Mouse (Mus musculus) thymus, postnatal 10 days (tissue): ENCODE data around the gene Nup107.
"Not testable (repeated sequence)": the region's sequence is repeated elsewhere in the genome, so short reads cannot be mapped to it uniquely, and the experiment has no call there.

Experiments used
- DNase-seq, 2 experiments: peaks; one replicate each; pipeline ENCODE4 v3.0.0; 2021; ENCODE audit warnings: low spot score in 2 of 2

Gene Nup107

DNA sequence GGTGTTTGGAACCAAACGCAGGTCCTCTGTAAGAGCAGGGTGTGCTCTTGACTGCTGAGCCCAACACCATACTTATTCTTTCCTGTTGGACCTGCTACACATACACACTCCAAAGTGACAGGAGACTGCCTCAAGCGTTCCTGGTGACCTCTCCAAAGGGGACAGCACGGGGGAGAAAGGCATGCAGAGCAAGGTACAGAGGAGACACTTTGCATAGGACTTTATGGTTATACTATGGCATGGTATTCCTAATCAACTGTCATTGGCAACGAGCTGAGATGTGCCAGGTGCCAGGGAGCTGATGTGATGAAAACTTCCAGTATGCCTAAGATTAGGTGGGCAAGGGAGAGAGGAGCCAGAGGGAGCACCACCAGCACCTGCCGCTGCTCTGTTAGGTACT is 55.9 kb downstream of the Nup107 start:
- DNase-seq = no peak

DNA sequence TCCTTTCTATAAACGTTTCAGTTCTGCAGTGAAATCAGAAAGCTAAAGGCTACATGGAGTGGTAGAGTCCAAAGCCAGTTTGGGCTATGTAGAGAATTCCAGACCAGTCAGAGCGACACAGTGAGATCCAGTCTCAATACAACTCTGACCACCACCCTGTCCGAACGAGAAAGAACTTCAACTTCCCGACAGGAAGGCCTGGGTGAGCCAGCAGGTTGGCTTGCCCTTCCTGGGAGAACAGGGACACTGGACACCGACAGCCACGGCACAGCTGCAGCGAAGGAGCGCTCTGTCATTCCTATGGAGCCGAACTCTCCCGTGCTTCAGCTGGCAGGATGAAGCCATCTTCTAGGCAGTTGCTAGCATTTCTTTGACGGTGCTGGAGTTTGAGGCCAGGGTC is 57.1 kb downstream of the Nup107 start:
- not testable (repeated sequence) for DNase-seq

DNA sequence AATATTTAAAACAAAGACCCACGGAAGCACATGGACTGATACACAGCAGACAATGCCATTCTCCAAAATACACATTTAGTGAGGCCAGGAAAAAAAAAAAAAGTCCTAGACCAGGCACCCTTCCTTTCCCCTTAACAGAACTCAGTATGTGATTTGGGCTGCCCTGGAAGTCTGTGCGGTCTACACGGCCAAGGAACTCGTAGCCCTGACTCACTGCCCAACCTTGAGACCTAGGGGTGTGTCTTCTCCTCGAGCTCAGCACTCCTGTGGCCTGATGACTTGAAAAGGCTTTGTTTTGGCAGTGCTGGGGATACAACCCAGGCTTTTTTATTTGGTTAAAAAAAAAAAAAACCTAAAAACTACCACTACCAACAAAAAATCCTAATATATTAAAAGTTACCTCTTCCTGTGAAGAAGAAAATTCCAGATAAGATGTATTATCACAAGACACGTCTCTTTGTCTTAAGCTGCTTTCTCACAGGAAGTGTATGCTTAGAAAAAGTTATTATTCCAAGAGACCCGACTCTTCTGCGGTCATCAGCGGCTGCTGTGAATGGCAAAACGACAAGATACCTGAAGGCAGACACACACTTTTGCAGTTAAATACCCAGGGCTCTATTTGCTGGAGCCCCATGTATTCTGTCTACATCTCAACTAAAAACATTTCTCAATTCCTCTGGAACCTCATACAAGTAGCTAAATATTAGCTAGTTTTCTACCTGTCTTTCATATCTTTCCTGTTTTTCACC is 58.2 kb downstream of the Nup107 start:
- not testable (repeated sequence) for DNase-seq

DNA sequence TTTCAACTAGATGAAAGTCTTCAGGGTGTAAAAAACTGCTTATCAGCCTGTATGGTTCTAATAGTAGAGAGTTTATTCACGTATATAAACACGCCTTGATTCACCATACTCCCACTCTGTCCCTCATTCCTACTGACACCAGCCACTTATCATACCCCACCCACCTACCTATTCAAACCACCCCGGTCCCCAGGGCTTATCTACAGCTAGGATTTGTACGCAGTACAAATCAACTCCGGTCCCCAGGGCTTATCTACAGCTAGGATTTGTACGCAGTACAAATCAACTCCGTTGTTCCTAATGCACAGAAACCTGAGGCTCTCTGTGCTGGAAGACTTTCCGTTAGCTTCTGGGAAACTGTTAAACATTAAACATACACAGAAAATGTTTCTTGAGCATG is 58.9 kb downstream of the Nup107 start:
- DNase-seq = not testable (repeated sequence)

DNA sequence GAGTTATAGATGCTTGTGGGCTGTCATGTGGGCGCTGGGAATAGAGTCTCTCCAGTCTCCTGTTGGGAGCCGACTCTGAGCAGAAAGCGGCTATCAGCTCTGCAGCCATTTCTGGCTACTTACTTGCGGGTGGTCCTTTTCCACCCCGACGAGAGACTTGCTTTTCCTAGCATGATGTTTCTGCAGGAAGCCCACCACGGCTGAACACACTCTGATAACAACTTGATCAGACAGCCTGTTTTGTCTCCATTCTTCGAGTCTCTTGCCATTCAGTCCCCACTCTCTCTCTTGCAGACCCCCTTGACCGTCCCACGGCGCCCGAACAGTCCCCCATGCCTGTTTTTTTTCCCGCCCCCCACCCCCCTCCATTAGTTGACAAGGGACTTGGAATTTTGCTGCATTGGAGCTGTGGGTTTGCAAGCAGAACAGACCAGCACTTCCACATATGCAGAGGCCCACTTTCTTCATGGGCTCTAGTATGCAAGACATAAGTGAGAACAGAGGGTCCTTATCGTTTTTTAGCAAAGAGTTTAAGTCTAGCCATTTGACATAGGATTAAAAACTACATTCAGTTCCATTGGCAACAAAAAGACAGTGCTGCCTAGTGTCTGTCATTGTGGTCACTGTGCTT is 59.4 kb downstream of the Nup107 start:
- no peak for DNase-seq

DNA sequence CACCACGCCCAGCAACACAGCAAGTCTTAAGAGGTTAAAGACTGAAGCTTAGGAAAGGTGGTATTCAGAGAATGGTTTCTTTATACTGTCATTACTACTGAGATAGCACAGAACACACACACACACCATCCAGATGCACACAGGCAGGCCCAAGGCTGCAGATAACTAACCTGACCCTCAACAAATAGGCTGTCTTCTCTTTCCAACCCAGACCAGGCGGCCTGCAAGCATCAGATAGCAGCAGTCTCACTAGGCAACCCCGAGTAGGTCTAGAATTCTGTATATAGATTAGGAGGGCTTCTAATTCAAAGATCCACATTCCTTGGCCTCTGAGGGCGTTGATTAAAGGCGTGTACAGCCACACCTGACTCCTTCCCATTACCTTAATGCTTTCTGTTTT is 60.3 kb downstream of the Nup107 start:
- no peak for DNase-seq

DNA sequence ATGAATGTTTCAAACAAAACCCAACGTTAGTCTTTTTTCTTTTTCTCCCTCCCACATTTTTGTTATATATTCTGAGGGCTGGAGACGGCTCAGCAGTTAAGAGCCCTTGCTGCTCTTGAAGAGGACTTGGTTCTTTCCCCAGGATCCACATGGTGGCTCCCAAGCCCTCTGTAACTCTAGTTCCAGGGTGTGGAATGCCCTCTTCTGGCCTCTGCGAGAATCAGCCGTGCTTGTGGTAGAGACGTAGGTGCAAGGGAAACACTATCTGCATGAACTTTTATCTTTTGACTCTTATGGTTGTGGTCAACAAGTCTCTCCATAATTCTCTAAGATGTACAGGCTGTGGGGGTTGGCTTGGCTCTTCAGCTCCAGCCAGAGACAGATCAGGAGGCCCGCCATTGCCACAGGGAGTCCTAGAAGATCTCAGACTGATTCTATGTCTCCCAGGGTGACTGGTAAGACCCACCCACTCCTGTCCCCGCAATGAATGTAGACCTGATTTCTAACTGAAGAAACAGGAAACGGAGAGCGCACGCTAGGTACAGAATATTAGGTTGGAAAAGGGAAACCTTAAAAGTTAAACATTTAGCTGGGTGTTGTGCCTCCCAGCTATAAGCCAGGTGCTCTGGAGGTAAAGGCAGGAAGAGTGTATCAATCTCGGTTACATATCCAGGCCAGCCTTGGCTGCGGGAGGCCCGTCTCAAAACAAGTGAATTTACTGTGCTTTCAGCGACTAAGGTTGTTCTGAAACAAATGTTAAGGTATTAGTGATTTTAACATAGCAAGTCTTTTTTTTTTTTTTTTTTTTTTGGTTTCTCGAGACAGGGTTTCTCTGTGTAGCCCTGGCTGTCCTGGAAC is 61.0 kb downstream of the Nup107 start:
- peak; percentile 54 to 65 for DNase-seq

DNA sequence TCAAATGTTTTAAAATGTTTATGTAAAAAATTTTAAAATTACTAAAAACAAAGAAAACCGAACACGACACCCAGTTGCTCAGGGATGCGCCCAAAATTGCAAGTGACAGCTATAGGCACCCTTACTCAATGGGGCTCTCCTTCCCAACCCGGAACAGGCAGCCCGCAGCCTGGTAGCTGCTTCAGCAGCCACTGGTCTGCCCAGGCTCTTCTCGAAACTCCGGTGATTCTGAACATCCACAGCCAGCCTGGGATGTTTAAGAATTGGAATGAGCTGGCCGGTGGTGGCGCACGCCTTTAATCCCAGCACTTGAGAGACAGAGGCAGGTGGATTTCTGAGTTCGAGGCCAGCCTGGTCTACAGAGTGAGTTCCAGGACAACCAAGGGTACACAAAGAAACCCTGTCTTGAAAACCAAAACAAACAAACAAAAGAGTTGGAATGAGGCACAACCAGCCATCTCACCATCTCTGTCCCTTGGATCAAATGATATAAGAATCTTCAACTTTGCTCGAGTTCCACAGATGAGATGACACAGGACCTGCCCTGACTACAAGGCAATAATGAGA is 61.8 kb downstream of the Nup107 start:
- DNase-seq = no peak

DNA sequence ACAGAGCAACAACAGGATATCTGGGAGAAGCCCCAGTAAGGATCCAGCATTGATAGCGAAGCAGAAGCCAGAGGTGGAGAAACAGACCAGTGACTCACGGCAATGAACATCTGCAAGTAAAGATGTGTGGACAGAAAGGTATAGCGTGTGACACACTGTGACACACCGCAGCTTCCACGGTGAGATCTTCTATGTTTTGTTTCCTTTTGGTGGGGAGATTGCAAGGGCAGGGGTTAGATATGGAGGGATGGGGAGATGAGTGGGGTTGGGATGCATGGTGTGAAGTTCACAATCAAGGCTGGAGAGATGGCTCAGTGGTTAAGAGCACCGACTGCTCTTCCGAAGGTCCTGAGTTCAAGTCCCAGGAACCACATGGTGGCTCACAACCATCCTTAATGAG is 62.4 kb downstream of the Nup107 start:
- no peak for DNase-seq

DNA sequence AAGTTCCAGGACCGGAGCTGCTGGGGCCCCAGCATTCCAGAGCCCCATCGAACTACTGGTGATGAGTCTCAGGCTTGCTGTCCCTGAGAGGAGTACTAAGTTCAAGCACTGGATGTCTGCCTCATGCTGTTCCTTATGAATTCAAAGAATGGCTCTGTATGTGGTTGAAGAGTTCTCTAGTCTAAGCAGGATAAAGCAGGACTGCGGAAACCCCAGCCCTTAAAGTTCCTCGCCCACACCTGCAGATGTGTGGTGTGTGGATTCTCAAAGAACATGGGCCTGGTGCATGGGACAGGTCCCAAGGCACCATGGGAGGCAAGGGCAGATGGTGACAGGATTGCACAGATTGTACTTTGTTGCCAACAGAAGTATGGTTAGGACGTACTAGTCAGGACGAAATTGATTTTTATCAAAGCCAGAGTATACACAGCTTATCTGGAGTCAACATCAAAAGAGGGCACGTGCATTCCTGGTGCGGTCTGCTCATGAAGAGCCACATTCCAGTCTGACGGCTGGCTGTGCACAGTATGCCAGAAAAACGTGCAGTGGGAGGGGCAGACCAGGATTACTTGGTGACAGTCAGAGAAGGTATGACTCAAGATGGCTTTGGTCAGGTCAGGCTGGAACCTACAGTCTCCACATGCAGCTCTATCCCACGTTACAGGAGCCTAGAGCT is 63.2 kb downstream of the Nup107 start:
- no peak for DNase-seq

DNA sequence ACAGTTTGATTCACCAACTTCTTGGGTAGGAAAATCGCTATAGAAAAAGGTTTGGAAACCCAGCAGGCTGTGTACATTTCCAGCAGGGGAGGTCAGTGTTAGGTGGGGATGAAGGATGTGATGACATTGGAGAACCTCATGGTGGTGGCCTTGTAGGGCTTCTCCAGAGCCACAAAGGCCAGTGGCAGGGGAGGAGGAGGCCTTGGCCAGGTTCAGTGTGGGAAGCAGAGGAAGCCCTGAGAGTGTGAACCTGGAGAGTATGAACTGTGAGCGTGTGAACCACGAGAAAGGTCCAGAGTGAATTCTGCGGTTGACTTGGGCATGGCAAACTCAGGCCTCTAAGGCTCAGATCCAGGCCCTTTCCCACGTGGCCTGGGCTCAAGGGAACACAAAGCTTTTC is 63.9 kb downstream of the Nup107 start:
- no peak for DNase-seq

DNA sequence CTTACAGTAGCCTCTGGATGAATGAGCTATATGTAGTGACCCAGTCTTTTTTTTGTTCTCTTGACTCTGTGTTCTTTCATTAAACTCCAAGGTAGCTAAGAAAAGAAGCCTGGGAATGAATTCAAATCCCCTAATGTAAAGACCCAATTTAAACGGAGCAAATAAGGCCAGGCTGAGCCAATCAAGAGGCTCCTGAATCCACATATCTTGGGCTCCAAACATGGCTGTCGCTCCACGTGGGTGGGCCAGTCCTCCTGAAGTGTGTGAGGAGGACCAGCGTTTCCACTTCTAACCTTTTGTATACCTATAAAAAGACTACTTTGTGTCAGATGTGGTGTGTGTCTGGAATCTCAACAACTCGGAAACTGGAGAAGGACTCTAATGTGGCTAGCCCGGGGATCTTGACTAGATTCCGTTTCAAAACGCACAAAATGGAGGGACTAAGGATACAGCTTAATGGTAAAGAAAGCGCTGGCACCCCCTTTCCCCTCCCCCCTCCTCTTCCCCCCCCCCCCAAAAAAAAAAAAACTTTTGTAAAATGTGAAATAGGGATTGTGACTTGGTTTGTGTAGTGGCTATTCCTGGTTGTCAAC is 64.9 kb downstream of the Nup107 start:
- DNase-seq = no peak

DNA sequence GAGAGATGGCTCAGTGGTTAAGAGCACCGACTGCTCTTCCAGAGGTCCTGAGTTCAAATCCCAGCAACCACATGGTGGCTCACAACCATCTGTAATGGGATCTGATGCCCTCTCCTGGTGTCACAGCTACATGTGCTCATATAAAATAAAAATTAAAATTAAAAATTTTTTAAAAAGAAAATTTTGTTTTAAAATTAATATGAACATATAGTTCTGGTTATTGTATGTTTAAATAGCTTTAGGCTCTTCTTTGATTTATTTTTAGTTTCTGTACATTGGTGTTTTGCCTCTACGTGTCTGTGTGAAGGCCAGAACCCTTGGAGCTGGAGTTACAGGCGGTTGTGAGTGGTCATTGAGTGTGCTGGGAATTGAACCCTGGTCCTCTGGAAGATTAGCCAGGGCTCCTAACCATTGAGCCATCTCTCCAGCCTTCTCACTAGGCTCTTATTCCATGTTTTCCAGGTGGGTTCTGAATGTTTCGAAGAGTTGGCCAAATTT is 65.6 kb downstream of the Nup107 start:
- DNase-seq = no peak

DNA sequence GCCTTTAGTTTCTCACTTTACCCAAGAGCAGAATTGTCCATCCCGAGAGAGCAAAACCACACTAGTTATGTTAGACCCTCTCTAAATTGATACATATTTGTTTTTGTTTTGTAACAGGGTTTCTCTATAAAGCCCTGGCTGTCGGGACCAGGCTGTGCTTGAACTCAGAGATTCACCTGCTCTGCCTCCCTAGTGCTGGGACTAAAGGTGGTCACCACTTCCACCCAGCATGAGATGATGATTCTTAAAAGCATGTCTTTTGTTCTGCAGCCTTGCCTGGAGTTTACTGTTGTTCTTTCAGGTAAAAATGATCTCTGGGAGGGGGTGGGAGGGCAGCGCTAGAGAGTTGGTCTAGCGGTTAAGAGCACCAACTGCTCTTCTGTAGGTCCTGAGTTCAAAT is 66.2 kb downstream of the Nup107 start:
- no peak for DNase-seq

DNA sequence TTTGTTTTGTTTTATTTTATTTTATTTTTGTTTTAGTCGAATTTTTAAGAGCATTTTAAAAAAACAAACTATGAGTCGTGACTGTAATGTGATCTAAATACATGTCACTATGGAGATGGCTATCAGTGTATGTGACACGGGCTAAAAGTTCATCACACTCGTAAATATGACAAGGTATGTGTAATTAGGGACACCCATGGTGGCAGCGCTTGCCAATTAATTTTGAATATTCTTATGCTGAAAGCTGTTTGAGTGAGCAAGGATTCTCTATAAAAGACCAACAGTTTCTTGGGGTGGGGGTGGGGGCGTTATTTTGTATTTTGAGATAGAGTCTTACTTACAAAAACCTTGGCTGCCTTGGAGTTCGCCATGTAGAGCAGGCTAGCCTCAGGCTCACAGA is 66.8 kb downstream of the Nup107 start:
- DNase-seq = no peak

DNA sequence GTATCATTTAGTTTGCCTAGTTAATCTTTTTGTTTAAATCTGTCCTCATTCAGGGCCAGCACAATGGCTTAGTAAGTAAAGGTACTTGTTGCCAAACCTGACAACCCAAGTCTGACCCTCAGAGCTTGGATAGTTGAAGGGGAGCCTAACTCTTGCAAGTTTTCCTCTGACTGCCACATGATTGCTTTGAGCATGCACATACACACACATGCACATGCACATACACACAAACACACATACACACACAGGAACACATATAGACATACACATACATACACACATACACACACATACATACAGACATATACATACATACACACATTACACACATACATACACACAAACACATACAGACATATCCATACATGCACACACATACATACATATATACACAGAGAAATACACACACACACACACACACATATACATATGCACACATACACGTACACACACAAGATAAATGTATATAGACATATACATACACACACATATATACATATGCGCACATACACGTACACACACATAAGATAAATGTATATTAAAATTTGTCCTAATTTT is 67.6 kb downstream of the Nup107 start:
- DNase-seq = no peak

DNA sequence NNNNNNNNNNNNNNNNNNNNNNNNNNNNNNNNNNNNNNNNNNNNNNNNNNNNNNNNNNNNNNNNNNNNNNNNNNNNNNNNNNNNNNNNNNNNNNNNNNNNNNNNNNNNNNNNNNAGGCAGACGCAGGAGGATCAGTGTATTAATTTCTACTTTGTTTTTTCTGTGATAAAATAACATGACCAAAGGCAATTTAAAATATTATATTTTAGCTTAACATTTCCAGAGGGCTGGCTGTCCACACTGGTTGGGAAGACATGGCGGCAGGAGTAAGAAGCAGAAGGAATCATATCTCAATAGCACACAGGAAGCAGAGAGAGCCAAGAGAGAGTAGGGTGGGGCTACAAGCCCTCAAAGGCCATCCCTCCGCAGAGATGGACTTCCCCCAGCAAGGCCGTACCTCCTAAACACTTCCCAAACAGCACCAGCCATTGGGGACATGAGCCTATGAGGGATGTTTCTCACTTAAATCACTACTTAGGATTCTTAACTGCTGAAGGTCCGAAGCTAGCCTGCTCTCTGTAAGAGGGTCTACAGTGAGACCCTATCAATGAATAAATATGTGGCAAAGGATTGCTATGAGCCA is 68.3 kb downstream of the Nup107 start:
- no peak for DNase-seq

DNA sequence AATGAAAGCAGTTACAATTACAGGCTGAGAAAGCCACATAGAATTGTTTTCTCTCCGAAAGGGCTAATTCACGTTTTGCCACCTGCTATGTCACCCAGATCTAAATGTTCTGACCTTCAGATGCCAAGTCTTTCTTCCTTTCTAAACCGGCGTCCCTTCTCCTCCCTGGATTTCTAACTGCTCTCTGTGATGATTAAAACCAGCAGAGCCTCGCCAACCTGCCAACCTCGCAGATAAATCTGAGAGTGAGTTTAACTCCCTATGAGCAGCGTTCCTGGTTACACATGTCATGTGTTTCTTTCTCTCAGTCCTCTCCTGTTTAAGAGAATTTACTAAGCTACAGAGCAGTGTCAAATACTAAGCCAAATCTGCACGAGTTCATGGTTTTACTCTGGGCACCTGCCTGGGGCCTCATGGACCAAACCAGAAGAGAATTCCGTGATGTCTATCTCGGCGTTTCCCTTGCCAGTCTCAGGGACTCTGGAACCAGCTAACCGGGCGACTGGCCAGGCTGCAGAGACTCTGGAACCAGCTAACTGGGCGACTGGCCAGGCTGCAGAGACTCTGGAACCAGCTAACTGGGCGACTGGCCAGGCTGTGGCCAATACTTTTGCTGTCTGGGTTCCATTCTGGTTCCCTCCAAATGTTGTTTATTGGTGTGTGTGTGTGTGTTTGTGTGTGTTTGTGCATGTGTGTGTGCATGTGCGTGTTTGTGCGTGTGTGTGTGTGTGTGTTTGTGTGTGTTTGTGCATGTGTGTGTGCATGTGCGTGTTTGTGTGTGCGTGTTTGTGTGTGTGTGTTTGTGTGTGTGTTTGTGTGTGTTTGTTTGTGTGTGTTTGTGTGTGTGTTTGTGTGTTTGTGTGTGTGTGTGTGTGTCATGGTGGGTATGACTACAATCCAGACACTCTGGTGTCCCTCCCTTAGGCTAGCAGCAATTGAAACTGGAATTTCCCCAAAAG is 74.1 kb downstream of the Nup107 start:
- DNase-seq = no peak

DNA sequence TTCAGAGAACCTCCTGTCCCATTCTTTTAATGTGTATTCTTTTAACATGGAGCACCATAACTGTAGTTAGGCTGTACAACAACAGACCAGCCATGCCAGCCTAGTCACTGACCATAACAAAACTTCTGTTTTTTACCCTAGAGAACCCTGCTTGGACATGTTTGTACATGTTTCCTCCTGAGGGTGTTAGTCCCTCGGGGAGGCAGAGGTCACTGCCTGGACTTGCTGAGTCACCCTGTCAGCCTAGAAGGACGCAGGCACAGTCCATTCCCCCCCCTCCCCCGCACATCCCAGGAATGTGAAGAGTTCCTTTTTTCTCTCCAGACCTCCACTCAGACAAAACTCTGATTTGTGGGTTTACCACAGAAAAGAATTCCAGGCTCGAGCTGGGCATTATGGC is 74.9 kb downstream of the Nup107 start:
- no peak for DNase-seq
